Mouse (Mus musculus) adrenal gland, adult 8-10 months (tissue): Measurements from ENCODE around the gene Fam169b. TPM values are rescaled to one million over a fixed set of nuclear protein-coding genes. Genes with fewer than 3 reads are reported as not detected.

ENCODE experiments used
- DNase-seq: peaks from one replicate; pipeline ENCODE4 v3.0.0; 2022
- total RNA-seq, 4 experiments: library from RNA; stranded (reverse); gene quantifications; 2 replicates each; pipeline ENCODE4 v1.2.4; 2022

Gene Fam169b
- total RNA-seq, 4 experiments from 2014 or later = 0.12 to 0.17 (median 0.15) TPM

DNA sequence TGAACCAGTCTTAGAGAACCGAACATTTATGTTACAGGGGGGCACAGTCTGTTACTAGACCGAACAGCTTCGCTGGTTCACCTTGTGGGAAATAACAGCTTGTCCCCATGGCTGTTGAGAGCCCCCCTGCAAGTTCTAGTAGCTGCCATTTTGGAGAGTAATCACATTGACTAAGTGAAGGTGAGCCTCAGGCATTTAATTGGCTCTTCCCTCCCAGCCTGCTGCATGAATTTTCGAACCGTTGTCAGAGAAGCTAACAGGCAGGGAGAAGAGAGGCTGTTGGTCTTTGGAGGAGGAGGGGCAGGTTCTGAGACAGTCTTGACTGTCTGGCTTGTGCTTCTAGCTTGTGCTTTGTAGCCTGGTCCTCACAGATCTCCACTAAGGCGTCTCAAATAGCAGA, 45.3 kb downstream of the Fam169b start:
- DNase-seq = no peak

DNA sequence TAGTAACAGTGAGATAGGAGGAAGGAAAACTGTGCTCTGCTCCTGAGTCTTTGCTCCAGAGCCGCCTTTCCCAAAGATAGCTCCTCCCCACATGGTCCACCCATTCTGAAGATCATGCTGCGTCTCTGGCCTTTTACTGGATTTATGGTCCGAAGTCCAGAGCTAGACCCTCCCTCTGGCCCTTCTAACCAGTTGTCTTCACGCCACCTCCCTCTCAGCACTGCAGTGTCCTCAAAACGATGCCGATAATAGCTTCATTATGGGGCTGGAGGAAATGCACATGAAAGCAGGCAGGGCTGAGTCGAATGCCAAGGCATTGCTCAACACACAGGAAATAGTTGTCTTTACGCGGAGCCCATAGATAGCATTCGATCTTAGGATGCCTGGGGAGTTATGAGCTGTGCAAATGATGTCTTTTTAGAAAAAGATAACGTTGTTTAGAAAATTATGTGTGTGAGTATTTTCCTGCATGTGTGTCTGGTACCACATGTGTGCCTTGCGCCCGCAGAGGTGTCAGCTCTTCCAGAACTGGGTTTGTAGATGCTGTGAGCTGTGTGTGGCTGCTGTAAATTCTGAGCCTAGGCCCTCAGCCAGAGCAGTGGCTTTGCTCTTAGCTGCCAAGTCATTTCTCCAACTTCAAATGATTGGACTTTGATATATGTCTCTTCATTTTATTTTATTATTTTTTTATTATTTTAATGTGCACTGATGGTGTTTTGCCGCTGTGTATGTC, 46.6 kb downstream of the Fam169b start:
- DNase-seq = no peak

GRCm38 (mm10) chr7:68323051-68323450, 49.4 kb downstream of the Fam169b start:
- DNase-seq = no peak

DNA sequence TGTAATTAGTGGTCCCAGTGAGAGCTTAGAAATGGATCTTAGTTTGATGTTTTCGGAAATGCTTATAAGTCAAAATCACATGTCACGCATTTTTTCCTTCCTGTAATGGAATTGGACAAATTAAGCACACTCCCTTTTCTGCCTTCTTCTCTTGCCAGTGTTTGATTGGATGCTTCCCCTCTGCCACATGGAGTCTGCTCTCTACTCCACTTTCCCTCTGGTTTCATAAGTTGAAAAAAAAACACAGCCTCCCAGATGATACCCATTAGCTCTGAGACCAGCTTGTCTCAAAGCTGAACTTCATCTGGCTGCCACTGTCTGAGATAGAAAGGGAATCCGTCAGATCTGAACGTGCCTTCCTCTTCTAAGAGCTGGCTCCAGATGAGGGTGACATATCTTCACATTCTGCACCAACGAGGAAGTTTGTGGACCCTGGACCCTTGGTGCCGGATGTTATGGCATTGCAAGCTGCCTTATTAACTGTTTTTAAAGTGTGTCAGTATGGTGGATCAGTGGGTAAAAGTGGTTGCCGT, 52.6 kb downstream of the Fam169b start:
- DNase-seq = no peak

DNA sequence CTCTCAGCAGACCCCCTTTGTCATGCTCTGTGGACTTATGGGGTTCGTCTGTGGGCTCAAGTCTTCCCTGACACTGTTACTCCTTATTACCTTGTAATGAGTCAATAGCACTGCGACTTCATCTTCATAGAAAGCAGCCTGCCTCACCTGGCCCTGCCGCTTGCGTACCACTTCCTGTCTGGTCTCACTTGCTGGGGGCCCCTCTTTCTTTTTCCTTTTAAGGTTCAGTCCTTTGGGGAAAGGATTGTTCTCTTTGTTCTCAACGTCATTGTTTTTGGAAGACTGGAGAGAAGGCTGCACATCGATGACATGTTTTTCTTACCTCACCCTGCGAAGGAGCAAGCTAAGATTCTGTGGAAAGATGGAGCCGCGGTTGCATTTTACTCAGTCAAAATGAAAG, 55.4 kb downstream of the Fam169b start:
- no peak for DNase-seq

DNA sequence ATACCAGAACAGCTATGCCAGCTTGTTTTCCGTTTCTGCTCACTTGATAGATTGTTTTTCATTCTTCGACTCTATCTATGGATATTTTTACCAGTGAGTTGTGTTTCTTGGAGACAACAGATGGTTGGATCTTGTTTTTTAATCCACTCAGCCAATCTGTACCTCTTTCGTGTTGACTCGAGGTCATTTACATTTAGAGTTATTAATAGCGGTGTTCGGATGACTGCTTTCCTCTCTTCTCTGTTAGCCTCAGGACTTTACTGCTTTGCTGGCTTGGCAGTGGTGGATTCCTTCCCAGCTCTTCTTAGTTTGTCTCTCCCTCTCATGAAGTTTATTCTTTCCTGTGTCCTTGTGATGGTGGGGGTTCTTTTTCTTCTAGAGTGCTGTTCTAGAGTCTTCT, 59.2 kb downstream of the Fam169b start:
- DNase-seq = no peak

DNA sequence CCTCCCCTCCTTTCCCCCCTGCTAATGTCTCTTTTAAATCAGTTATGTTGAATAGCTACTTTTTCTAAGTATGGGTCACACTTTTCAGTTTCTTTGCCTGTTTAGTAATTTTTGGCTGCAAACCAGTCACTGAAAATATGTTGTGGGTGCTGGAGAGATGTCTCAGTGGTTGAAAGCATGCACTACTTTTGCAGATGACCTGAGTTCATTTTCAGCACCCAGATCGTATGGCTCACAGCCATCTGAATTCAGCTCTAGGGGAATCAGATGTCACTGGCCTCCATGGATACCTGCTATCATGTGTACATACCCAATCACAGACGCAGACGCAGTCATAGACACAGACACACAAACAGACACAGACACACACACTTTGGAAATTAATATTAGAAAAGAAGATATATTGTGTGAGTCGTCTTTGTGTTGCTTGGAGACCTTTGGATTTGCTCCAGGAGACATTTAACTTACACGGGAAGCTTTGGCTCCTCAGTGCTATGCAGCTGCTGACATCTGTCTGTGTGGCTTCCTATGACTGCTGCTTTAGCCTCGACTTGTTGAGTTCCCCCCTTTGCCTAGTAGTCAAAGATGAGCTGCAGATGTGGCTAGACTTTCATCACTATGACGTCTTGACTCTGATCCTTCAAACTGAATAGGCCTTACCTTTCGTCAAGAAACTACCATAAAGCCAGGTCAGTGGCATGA, 63.6 kb downstream of the Fam169b start:
- no peak for DNase-seq

- DNase-seq = no peak
Observed at GRCm38 (mm10) chr7:68338680-68339079, 65.0 kb downstream of the Fam169b start.

DNA sequence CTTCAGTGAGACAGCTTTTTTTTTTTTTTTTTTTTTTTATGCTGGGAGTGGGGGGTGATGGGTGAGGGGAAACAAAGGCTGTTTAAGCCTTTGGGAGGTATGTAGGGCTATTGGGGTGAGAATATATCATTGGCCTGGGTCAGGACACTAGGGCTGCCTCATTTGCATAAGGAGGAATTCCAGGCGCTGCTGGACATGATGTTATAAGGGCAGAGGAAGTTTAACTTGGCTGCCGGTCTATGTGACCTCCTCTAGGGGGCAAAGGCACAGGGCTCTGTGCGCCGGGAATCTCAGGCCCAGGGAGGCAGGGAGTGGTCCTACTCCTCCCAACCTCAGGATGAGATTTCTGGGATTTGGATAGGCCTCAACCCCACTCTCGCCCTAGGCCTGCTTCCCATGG, 70.9 kb downstream of the Fam169b start:
- no peak for DNase-seq

DNA sequence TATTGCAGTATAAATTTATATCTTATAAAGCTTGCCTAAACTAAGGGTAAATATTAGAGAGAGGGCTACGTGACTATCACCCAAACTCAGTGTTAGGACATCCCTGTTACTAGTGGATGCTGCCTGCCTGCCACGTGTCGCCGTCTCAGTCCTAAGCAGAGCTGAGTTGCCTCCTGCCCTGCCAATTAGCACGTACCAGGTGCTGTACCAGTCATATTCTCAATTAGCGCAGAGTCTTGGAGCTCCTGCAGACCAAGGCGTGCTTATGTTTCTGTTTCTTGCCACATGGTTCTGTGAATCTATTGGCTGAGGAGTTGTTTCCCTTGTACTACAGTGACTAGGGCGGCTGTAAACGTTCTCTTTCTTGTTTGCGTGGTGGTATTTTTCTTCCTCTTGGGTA, 72.3 kb downstream of the Fam169b start:
- no peak for DNase-seq

DNA sequence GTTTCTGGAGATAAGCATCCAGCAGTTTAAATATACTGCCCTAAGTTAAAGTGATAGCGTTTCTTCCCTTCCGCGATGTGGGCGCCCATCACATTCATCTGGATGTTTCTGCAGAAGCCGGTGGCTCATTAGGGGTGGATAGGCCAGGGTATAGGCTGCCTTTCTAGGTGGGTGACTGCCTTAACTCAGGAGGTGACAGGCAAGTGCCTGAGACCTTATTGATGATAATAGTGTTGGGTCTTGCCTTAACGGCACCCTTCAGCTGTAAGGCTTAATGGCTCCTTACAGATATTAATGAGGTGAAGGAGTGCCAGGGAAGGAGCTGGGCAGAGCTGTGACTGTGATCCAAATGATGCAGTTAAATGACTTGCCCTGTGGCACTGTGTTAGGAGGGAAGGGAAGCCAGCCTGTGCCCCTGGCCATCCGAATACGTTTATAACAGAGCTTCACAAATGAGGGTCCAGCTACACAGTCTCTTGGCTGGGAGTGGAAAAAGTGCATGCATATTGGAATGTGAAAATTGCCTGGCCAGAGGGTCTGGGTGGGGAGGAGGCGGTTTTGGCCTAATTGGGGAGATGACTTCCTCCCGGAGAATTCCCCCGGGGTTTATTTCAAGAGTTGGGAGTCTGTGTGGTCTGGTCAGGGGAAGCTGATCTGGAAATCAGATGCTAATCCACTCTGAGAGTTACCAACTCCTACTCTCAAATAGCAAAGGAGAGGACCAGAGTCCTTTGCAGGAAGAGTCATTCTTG, 81.9 kb downstream of the Fam169b start:
- no peak for DNase-seq

GRCm38 (mm10) chr7:68357407-68357806, 83.8 kb downstream of the Fam169b start:
- no peak for DNase-seq

DNA sequence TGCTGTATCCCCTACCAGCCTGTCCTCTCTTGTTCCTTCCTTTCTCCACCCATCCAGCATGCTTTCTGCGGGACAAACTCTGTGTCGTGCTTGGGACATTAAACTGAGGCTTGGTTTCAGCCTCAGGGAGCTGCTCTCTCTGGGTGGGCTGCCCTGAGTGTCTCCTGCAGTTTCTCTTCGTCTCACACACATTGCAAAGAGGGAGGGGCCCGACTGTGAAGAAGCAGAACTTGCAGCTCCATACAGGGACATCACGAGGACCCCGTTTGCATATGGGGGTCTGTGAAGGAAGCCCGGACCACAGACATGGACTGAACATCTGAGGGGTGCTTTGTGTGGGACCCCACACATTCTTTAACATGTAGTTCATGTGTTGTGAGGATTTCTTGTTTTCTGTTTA, 89.0 kb downstream of the Fam169b start:
- DNase-seq = no peak

- no peak for DNase-seq
Observed at GRCm38 (mm10) chr7:68365711-68366110, 92.1 kb downstream of the Fam169b start.

DNA sequence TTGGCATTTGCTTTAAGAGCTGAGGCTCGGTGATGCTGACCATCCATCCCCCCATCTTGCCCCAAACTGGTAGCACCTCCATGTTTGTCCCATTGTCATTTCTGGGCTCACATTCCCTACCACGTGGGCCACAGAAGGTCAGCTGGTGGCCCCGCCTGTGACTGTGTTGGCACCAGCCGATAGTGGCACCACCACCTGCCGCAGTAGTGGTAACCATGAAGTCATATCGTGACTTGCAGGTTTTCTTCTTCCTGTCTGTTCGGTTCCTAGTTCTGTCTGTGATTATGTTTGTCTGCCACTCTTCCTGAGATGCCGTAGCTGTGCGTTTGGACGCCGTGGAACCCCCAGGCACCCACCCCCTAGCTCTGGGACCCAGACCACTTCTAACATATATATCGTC, 95.3 kb downstream of the Fam169b start:
- DNase-seq = no peak

DNA sequence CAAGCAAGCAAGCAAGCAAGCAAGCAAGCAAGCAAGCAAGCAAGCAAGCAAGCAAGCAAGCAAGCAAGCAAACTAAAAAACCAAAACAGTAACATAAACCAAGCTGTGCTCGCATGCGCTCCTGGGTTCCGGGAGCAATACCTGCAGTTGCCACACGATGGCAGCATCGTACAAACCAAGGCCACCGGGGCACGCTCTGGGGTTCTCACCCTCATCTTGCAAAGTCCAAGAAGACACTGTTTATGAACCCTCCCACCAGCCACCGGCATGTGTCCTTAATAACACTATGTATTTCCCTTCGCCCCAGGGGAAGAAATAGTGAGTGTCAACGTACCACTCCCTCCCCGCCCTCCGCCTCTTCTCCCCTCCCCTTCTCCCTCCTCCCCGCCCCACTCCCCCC, 96.1 kb downstream of the Fam169b start:
- DNase-seq = peak; percentile 32

GRCm38 (mm10) chr7:68374109-68374857, 100.6 kb downstream of the Fam169b start:
- peak; percentile 10 for DNase-seq

- DNase-seq = no peak
Observed at GRCm38 (mm10) chr7:68382187-68382586, 108.5 kb downstream of the Fam169b start.

GRCm38 (mm10) chr7:68386767-68387166, 113.1 kb downstream of the Fam169b start:
- DNase-seq = no peak

DNA sequence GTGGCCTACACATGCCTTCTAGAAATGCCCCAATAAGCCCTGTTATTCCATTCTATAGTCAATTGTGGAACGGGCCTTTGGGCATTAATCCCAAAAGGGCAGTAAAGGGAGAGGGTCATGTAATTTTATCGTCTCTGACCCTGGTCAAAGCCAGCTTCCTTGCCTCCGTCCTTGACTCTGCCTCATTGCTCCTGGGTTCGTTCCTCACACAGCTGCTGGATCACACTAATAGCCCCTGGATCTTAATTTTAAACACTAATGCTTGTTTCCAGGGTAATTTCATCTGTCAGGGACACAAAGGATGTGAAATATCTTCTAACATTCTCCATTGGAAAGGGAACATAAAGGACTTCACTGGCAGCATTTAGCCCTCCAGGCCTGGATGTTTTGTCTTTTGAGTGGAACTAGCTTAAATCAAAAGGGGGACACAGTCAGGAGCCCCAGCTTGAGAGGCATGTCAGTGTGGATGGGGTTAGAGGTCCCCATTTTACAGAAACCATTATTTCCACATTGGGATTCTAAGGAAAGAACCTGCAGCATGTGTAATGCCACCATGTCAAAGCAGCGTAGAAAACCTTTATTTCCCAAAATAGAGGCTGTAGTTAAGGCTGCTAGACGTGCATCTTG, 122.2 kb downstream of the Fam169b start:
- no peak for DNase-seq

GRCm38 (mm10) chr7:68400516-68400915, 126.9 kb downstream of the Fam169b start:
- DNase-seq = no peak

GRCm38 (mm10) chr7:68408611-68409010, 135.0 kb downstream of the Fam169b start:
- DNase-seq = no peak
